Mouse (Mus musculus) midbrain, embryonic 11.5 days (tissue): ENCODE results near the gene Umodl1. TPM values are rescaled to one million over a fixed set of nuclear protein-coding genes. Genes with fewer than 3 reads are reported as not detected.

Experiments used
- ATAC-seq: fragments of 200-750 bp; cut with Nextera tagmentation; 2 replicates; pipeline ENCODE4 v1.8.0; 2017; ENCODE audit warnings: moderate TSS enrichment, moderate library complexity; ENCODE audit not compliant: low FRiP score
- DNase-seq: peaks from one replicate; pipeline ENCODE4 v3.0.0; 2015; ENCODE audit warnings: low spot score; ENCODE audit errors: missing footprints
- H3K27ac ChIP-seq: fragments of 300-500 bp; sonication (generic); 2 replicates; pipeline ENCODE4 v1.5.1; 2014; ENCODE audit warnings: low read depth, low read length
- H3K27me3 ChIP-seq: fragments of 300-500 bp; sonication (generic); 2 replicates; pipeline ENCODE4 v1.6.1; 2014; ENCODE audit warnings: mild to moderate bottlenecking, low read length, moderate library complexity, mixed read lengths; ENCODE audit not compliant: control insufficient read depth, insufficient read depth
- H3K36me3 ChIP-seq: fragments of 300-500 bp; sonication (generic); 2 replicates; pipeline ENCODE4 v1.6.1; 2014; ENCODE audit warnings: mild to moderate bottlenecking, low read length, moderate library complexity, mixed read lengths; ENCODE audit not compliant: control insufficient read depth, insufficient read depth
- H3K4me1 ChIP-seq: fragments of 300-500 bp; sonication (generic); 2 replicates; pipeline ENCODE4 v1.6.1; 2014; ENCODE audit warnings: low read length; ENCODE audit not compliant: control insufficient read depth, insufficient read depth
- H3K4me2 ChIP-seq: fragments of 300-500 bp; sonication (generic); 2 replicates; pipeline ENCODE4 v1.6.1; 2014; ENCODE audit warnings: mild to moderate bottlenecking, moderate library complexity
- H3K4me3 ChIP-seq: fragments of 300-500 bp; sonication (generic); 2 replicates; pipeline ENCODE4 v1.5.1; 2014; ENCODE audit warnings: low read depth, low read length
- H3K9ac ChIP-seq: fragments of 300-500 bp; sonication (generic); 2 replicates; pipeline ENCODE4 v1.6.1; 2014; ENCODE audit warnings: low read length
- H3K9me3 ChIP-seq: fragments of 300-500 bp; sonication (generic); 2 replicates; pipeline ENCODE4 v1.6.1; 2016; ENCODE audit warnings: low read length; ENCODE audit not compliant: control insufficient read depth
- WGBS: fragments of 180-500 bp; shearing (Covaris S2); extraction: QIAGEN DNeasy Blood & Tissue Kit; methylation state at CpG from one replicate; pipeline ENCODE4 v1.1.7; 2014; 5-methylcytosine and 5-hydroxymethylcytosine counted together
- polyA plus RNA-seq: library from polyadenylated mRNA; unstranded; fragments of >200 nt; fragmentation: Nextera tagmentation; extraction: Ambion mirVana; gene quantifications from 2 replicates; pipeline ENCODE4 v1.2.1, GENCODE M21; 2014

The Umodl1 gene
- polyA plus RNA-seq, 1 experiment from 2014 or later, result not detected

DNA sequence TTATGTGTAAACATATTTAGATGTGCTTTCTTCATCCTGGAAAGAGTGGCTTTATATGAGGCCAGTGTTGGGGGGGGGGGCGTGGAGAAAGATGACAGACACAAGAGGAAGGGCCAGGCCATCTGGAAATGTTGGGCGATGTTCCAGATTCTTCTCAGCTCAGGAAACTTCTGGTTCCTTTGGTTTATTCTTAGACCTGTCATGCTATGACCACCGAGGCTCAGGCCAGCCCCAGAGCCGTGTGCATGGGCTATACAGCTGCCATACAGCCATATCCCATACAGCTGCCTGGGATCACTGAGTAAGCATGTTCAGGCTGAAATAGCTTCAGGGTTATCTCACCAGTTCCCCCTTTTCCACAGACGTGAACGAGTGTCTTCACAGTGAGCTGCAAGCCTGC lies 18.9 kb downstream of the Umodl1 start:
- no peak for DNase-seq
- Histone ChIP-seq H3K4me3 (no peak overlapping the region), H3K27me3 (no peaks in the 10 kb centered on the region), H3K4me1 (no peaks in the 10 kb centered on the region), H3K27ac (no peak overlapping the region), H3K36me3 (no peaks in the 10 kb centered on the region), H3K9me3 (no peaks in the 10 kb centered on the region), H3K4me2 (no peak overlapping the region), H3K9ac (no peak overlapping the region)
- 83% methylated on average over 6 of the region's 6 CpGs for WGBS
- no peak for ATAC-seq

DNA sequence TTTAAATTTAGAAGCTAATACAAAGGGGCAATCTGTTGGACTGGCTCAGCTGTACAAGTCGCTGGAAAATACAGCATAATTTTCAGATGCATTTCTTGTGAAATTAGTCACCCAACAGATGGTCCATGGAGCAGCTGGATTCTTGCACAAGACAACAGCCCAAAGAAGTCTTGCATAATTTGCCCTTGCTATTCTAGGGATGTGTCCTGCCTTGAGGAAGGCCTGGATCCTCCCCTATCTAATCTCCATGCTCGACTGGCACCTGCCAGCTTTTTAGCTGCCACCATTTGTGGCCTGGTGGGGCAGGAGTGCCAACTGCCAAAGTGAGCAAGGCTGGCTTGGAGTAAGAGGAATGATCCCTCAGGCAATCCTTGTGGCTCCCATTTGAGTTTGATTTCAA lies 22.9 kb downstream of the Umodl1 start:
- Histone ChIP-seq H3K27ac (no peak overlapping the region), H3K4me2 (no peak overlapping the region), H3K4me3 (no peak overlapping the region), H3K36me3 (no peaks in the 10 kb centered on the region), H3K27me3 (no peaks in the 10 kb centered on the region), H3K9me3 (no peaks in the 10 kb centered on the region), H3K4me1 (no peaks in the 10 kb centered on the region), H3K9ac (no peak overlapping the region)
- 84% methylated on average over 2 of the region's 2 CpGs for WGBS
- ATAC-seq (no peak), DNase-seq (no peak)

- H3K27ac ChIP-seq, result no peak overlapping the region
- WGBS, result 86% methylated on average over 10 of the region's 10 CpGs
- H3K36me3 ChIP-seq, result no peaks in the 10 kb centered on the region
- no peak overlapping the region for H3K4me2 ChIP-seq
- H3K9ac ChIP-seq, result no peak overlapping the region
- H3K4me1 ChIP-seq, result no peaks in the 10 kb centered on the region
- no peaks in the 10 kb centered on the region for H3K9me3 ChIP-seq
- no peak overlapping the region for H3K4me3 ChIP-seq
- ATAC-seq, result no peak
- no peak for DNase-seq
- no peaks in the 10 kb centered on the region for H3K27me3 ChIP-seq
Observed at GRCm38 (mm10) chr17:30978556-30978955, 24.1 kb downstream of the Umodl1 start.

- ATAC-seq (no peak), DNase-seq (no peak)
- Histone ChIP-seq H3K9me3 (no peaks in the 10 kb centered on the region), H3K4me1 (no peaks in the 10 kb centered on the region), H3K4me3 (no peak overlapping the region), H3K27ac (no peak overlapping the region), H3K27me3 (no peaks in the 10 kb centered on the region), H3K9ac (no peak overlapping the region), H3K36me3 (no peaks in the 10 kb centered on the region), H3K4me2 (no peak overlapping the region)
- WGBS, result 75% methylated on average over 4 of the region's 4 CpGs
Observed at GRCm38 (mm10) chr17:30983521-30983920, 29.1 kb downstream of the Umodl1 start.

DNA sequence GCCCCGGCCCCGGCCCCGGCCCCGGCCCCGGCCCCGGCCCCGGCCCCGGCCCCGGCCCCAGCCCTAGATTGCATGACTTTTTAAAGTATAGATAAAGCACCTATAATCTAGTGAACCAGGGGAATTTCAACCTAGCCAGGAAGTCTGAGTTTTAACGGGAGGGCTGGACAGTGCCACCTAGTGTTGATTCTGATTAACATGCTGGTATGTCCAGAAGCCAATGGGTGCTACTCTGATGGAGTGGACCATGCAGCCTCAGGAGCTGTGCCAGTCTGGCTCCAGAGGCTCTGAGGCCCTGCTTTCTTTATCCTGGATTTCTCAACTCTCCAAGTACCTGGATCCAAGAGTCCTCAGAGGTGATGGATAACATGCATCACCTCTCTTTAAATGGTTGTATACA lies 35.8 kb downstream of the Umodl1 start:
- H3K27me3 ChIP-seq, result no peaks in the 10 kb centered on the region
- H3K9me3 ChIP-seq, result no peaks in the 10 kb centered on the region
- 71% methylated on average over 10 of the region's 10 CpGs for WGBS
- H3K4me1 ChIP-seq, result no peaks in the 10 kb centered on the region
- no peak overlapping the region for H3K9ac ChIP-seq
- H3K4me3 ChIP-seq, result no peak overlapping the region
- H3K4me2 ChIP-seq, result no peak overlapping the region
- H3K27ac ChIP-seq, result no peak overlapping the region
- no peaks in the 10 kb centered on the region for H3K36me3 ChIP-seq
- DNase-seq, result no peak
- no peak for ATAC-seq

DNA sequence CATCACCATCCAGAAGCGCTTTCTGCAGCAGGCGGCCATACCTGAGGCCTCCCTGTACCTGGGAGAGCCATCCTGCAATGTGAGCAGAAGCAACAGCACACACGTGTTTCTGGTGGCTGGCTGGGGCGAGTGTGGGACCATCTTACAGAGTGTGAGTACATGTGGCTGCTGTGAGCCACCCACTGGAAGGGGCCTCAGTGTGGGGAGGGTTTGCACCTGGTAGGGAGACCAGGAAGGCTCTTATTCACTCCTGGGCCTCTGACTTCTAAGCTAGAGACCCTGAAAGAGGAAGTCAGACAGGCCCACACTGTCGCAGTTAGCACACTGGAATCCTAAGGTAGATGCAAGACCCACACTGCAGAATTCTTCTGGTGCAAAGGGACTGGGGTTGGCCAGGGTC lies 41.9 kb downstream of the Umodl1 start:
- H3K9me3 ChIP-seq, result no peaks in the 10 kb centered on the region
- no peak overlapping the region for H3K9ac ChIP-seq
- WGBS, result 82% methylated on average over 5 of the region's 5 CpGs
- peaks cover 5% of the 10 kb centered on the region; the same call in 1 of the 2 replicates for H3K4me1 ChIP-seq
- H3K36me3 ChIP-seq, result no peaks in the 10 kb centered on the region
- H3K4me2 ChIP-seq, result no peak overlapping the region
- no peak overlapping the region for H3K27ac ChIP-seq
- no peaks in the 10 kb centered on the region for H3K27me3 ChIP-seq
- ATAC-seq, result no peak
- no peak for DNase-seq
- H3K4me3 ChIP-seq, result no peak overlapping the region

GRCm38 (mm10) chr17:31000897-31001296 lies 46.5 kb downstream of the Umodl1 start:
- no peak overlapping the region for H3K4me2 ChIP-seq
- no peak overlapping the region for H3K4me3 ChIP-seq
- H3K27ac ChIP-seq, result no peak overlapping the region
- ATAC-seq, result no peak
- H3K27me3 ChIP-seq, result no peaks in the 10 kb centered on the region
- no peaks in the 10 kb centered on the region for H3K36me3 ChIP-seq
- H3K9me3 ChIP-seq, result no peaks in the 10 kb centered on the region
- peaks cover 5% of the 10 kb centered on the region; the same call in 1 of the 2 replicates for H3K4me1 ChIP-seq
- DNase-seq, result peak; percentile 85
- WGBS, result 18% methylated on average over 5 of the region's 5 CpGs
- H3K9ac ChIP-seq, result no peak overlapping the region

GRCm38 (mm10) chr17:31002613-31003012 lies 48.2 kb downstream of the Umodl1 start:
- Histone ChIP-seq H3K27ac (no peak overlapping the region), H3K4me2 (no peak overlapping the region), H3K4me3 (no peak overlapping the region), H3K36me3 (no peaks in the 10 kb centered on the region), H3K9ac (no peak overlapping the region), H3K9me3 (no peaks in the 10 kb centered on the region), H3K27me3 (no peaks in the 10 kb centered on the region), H3K4me1 (peaks cover 5% of the 10 kb centered on the region; the same call in 1 of the 2 replicates)
- 87% methylated on average over 5 of the region's 5 CpGs for WGBS
- no peak for ATAC-seq
- no peak for DNase-seq

GRCm38 (mm10) chr17:31005284-31005683 lies 50.8 kb downstream of the Umodl1 start:
- Histone ChIP-seq H3K36me3 (no peaks in the 10 kb centered on the region), H3K27me3 (no peaks in the 10 kb centered on the region), H3K27ac (no peak overlapping the region), H3K4me2 (no peak overlapping the region), H3K9me3 (no peaks in the 10 kb centered on the region), H3K4me1 (peaks cover 5% of the 10 kb centered on the region; the same call in 1 of the 2 replicates), H3K4me3 (no peak overlapping the region), H3K9ac (no peak overlapping the region)
- ATAC-seq (no peak), DNase-seq (peak; percentile 31)
- 78% methylated on average over 2 of the region's 2 CpGs for WGBS

DNA sequence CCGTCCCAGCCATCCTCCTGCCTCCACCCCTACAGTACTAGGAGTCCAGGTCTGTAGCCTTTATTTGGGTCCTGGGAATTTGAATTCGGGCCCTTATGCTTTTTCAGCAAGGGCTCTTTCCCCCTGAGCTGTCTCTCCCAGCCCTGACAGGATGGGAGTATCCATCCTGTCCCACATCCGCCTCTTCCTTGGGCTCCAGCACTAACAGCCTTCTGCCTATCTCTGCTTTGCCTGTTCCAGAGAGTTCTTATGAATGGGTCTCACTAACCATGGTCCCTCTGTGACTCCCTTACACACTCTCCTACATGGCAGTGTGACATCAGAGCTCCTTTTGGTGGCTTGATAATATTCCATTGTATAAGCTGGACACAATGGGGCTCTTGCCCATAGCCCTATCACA lies 52.9 kb downstream of the Umodl1 start:
- Histone ChIP-seq H3K9ac (no peak overlapping the region), H3K9me3 (no peaks in the 10 kb centered on the region), H3K36me3 (no peaks in the 10 kb centered on the region), H3K4me3 (no peak overlapping the region), H3K27ac (no peak overlapping the region), H3K4me2 (no peak overlapping the region), H3K4me1 (no peaks in the 10 kb centered on the region), H3K27me3 (no peaks in the 10 kb centered on the region)
- no peak for ATAC-seq
- DNase-seq, result no peak
- WGBS, result 87% methylated on average over 3 of the region's 3 CpGs
